Mouse (Mus musculus) Patski (cell line): Measurements from ENCODE around the gene Cyp2u1. TPM values are rescaled to one million over a fixed set of nuclear protein-coding genes. Genes with fewer than 3 reads are reported as not detected.

Source experiments
- ATAC-seq: fragments of 100-300 bp; one replicate; pipeline ENCODE4 v1.8.0; 2021
- CTCF ChIA-PET: fragments of 350-600 bp; sonication (Branson Sonifier 250); formaldehyde crosslinking; loops from one replicate; lab custom pipeline; 2022; ENCODE audit warnings: inconsistent platforms; lab: Charles Lee
- POLR2A ChIA-PET: fragments of 350-600 bp; sonication (Branson Sonifier 250); formaldehyde crosslinking; loops from one replicate; lab custom pipeline; 2022; ENCODE audit warnings: antibody characterized with exemption, inconsistent platforms; lab: Charles Lee
- DNase-seq: peaks from one replicate; pipeline ENCODE4 v3.0.0-alpha.2; 2011; ENCODE audit warnings: low read depth, low spot score
- H3K27me3 ChIP-seq: fragments of 371-371 bp; one replicate; pipeline ENCODE4 v1.5.1; 2021
- CTCF ChIP-seq: fragments of 100-300 bp; IDR thresholded peaks from one replicate; pipeline ENCODE4 v1.5.1; 2021
- in situ Hi-C: fragments of 300-500 bp; cut with MboI; formaldehyde crosslinking; loops from 3 replicates; pipeline ENCODE4 v1.11.1; 2018; ENCODE audit warnings: low pct_unique_long_range_greater_than_20kb, mixed read lengths
- polyA plus RNA-seq: library from polyadenylated mRNA; unstranded; gene quantifications from one replicate; pipeline ENCODE4 v1.2.3, GENCODE M21; 2021

Cyp2u1 gene
- polyA plus RNA-seq, 1 experiment from 2014 or later: 16.9 TPM

- in situ Hi-C loops: no loop called here
- no peak for ATAC-seq
- POLR2A ChIA-PET: no interaction called here
- no peaks in the 10 kb centered on the region for H3K27me3 ChIP-seq
- no peak for DNase-seq
- TF ChIP-seq CTCF: no peak
- CTCF ChIA-PET: no interaction called here
Observed at GRCm38 (mm10) chr3:131263766-131264486, 39.1 kb downstream of the Cyp2u1 start.

GRCm38 (mm10) chr3:131260418-131260817 lies 42.6 kb downstream of the Cyp2u1 start:
- no peaks in the 10 kb centered on the region for H3K27me3 ChIP-seq
- no peak for DNase-seq
- ChIA-PET CTCF (no interaction called here), POLR2A (interaction anchor here (0.7 kb wide), 1 partner anchor 121 kb away, joined by 3 read pairs; no protein-coding TSS in a partner anchor)
- ATAC-seq: no peak
- TF ChIP-seq CTCF: no peak
- in situ Hi-C loops: no loop called here

GRCm38 (mm10) chr3:131259392-131259965 lies 43.5 kb downstream of the Cyp2u1 start:
- ChIA-PET CTCF (interaction anchor here (1.1 kb wide), 1 partner anchor 22 kb away, joined by 3 read pairs; no protein-coding TSS in a partner anchor), POLR2A (interaction anchor here (0.7 kb wide), 1 partner anchor 120 kb away, joined by 3 read pairs; no protein-coding TSS in a partner anchor)
- no peak for TF ChIP-seq CTCF
- DNase-seq: no peak
- no peaks in the 10 kb centered on the region for H3K27me3 ChIP-seq
- in situ Hi-C loops: no loop called here
- peak; percentile 17 for ATAC-seq

GRCm38 (mm10) chr3:131258921-131259320 lies 44.1 kb downstream of the Cyp2u1 start:
- TF ChIP-seq CTCF: no peak
- no peaks in the 10 kb centered on the region for H3K27me3 ChIP-seq
- ATAC-seq: no peak
- in situ Hi-C loops: no loop called here
- ChIA-PET POLR2A (no interaction called here), CTCF (interaction anchor here (1.1 kb wide), 2 partner anchors 12 to 21 kb away, joined by 3 to 4 read pairs; no protein-coding TSS in a partner anchor)
- DNase-seq: no peak

- POLR2A ChIA-PET: no interaction called here
Observed at GRCm38 (mm10) chr3:131255399-131255981, 47.5 kb downstream of the Cyp2u1 start.

GRCm38 (mm10) chr3:131254991-131255390 lies 48.0 kb downstream of the Cyp2u1 start:
- in situ Hi-C loops: no loop called here
- CTCF ChIA-PET: interaction anchor here (1.7 kb wide), 1 partner anchor 9 kb away, joined by 6 read pairs; no protein-coding TSS in a partner anchor
- H3K27me3 ChIP-seq: no peaks in the 10 kb centered on the region
- ATAC-seq (no peak), DNase-seq (no peak)
- POLR2A ChIA-PET: no interaction called here
- TF ChIP-seq CTCF: no peak

More at GRCm38 (mm10) chr3:131255399-131255981, 47.5 kb downstream of the Cyp2u1 start:
- TF ChIP-seq CTCF: no peak
- in situ Hi-C loops: no loop called here
- DNase-seq (no peak), ATAC-seq (no peak)
- CTCF ChIA-PET: interaction anchor here (1.7 kb wide), 1 partner anchor 9 kb away, joined by 6 read pairs; no protein-coding TSS in a partner anchor
- H3K27me3 ChIP-seq: no peaks in the 10 kb centered on the region

- in situ Hi-C loops: no loop called here
- DNase-seq (no peak), ATAC-seq (no peak)
- CTCF ChIA-PET: interaction anchor here (1.3 kb wide), 1 partner anchor 363 kb away, joined by 3 read pairs; no protein-coding TSS in a partner anchor
- POLR2A ChIA-PET: no interaction called here
- no peak for TF ChIP-seq CTCF
- H3K27me3 ChIP-seq: no peaks in the 10 kb centered on the region
Observed at GRCm38 (mm10) chr3:131251601-131252000, 51.4 kb downstream of the Cyp2u1 start.

- ATAC-seq (no peak), DNase-seq (no peak)
- ChIA-PET CTCF (interaction anchor here (1.3 kb wide), 1 partner anchor 363 kb away, joined by 3 read pairs; no protein-coding TSS in a partner anchor), POLR2A (no interaction called here)
- in situ Hi-C loops: no loop called here
- no peak for TF ChIP-seq CTCF
- no peaks in the 10 kb centered on the region for H3K27me3 ChIP-seq
Observed at GRCm38 (mm10) chr3:131250978-131251377, 52.0 kb downstream of the Cyp2u1 start.

- H3K27me3 ChIP-seq: no peaks in the 10 kb centered on the region
- no peak for TF ChIP-seq CTCF
- DNase-seq (no peak), ATAC-seq (no peak)
- ChIA-PET CTCF (interaction anchor here (0.9 to 1.4 kb wide), 4 partner anchors 8 to 535 kb away, joined by 3 read pairs; no protein-coding TSS in a partner anchor), POLR2A (no interaction called here)
- in situ Hi-C loops: no loop called here
Observed at GRCm38 (mm10) chr3:131250283-131250682, 52.7 kb downstream of the Cyp2u1 start.

GRCm38 (mm10) chr3:131248444-131248843 lies 54.6 kb downstream of the Cyp2u1 start:
- ChIA-PET CTCF (no interaction called here), POLR2A (no interaction called here)
- in situ Hi-C loops: loop anchor here (5.0 kb wide), 1 partner anchor 536 kb away; no protein-coding TSS in a partner anchor
- ATAC-seq (no peak), DNase-seq (no peak)
- no peaks in the 10 kb centered on the region for H3K27me3 ChIP-seq
- TF ChIP-seq CTCF: no peak
